16 mouse cellular contexts compared by ENCODE assay signal in the genomic region with DNA sequence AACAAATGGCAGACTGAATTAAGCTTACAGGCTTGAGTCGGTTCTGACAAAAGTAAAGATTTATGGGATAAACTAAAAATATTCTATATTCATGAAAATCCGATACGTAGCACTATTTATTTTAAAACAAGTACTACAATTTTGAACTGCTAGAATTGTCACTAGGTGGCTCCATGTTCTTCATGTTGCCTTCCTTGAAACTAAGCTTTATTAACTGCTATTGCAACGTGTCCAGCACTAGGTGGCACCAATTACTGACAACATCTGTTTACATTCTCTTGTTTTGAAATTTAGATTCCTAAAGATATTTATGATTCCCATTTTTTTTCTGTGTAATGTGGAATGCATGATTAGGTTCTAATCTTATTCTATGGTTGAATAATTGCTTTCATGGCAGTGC.
DNase-seq lines count a peak whose midpoint lies in the region; ATAC-seq and TF ChIP-seq lines count a peak whose summit lies in the region.
"Had no signal": no experiment of that assay in that cellular context is flagged by ENCODE, and none has a peak within 500 bp of the region (broad histone marks: within the 10 kb centered on the region; RNA-seq: fewer than 3 reads in every experiment).

No protein-coding gene starts in this region.

- no peaks in the 10 kb centered on the region for H3K4me1 ChIP-seq in heart, embryonic 11.5 days (ENCODE audit: control insufficient read depth, insufficient read depth, low read length)
- no peaks in the 10 kb centered on the region for H3K4me1 ChIP-seq in lung, embryonic 14.5 days (ENCODE audit: insufficient read depth)
- H3K4me1 ChIP-seq in lung, adult 2 months (ENCODE audit: control insufficient read depth, insufficient read depth, low read length) = no peaks in the 10 kb centered on the region
- H3K4me1 ChIP-seq: heart, embryonic 12.5 days; hindbrain, embryonic 12.5 days; liver, embryonic 13.5 days had no signal

- no peak overlapping the region for H3K4me2 ChIP-seq in heart, embryonic 11.5 days
- H3K4me2 ChIP-seq in lung, embryonic 14.5 days = no peak overlapping the region
- H3K4me2 ChIP-seq: heart, embryonic 12.5 days; hindbrain, embryonic 12.5 days; liver, embryonic 13.5 days had no signal

- WGBS in heart, embryonic 11.5 days (ENCODE audit: insufficient replicate concordance) = 57% methylated on average over 4 of the region's 4 CpGs
- WGBS in lung, embryonic 14.5 days = 67% methylated on average over 4 of the region's 4 CpGs
- WGBS in lung, adult 2 months = 60% methylated on average over 4 of the region's 4 CpGs

- TF ChIP-seq POLR2A in lung, adult 2 months (IDR thresholded peaks at IDR 0.05; ENCODE audit: borderline replicate concordance, extremely low read depth, low read depth, low read length) = no peak

- ATAC-seq in heart, embryonic 11.5 days (replicated peaks; ENCODE audit: insufficient number of reproducible peaks, low FRiP score, low TSS enrichment) = no peak
- no peak for ATAC-seq in lung, embryonic 14.5 days (ENCODE audit: insufficient read depth)
- no peak for ATAC-seq in megakaryocyte-erythroid progenitor cell, adult 5-6 weeks (replicated peaks; ENCODE audit: low FRiP score, low TSS enrichment, poor library complexity, severe bottlenecking)

- H3K9me3 ChIP-seq in heart, embryonic 11.5 days (replicated peaks; ENCODE audit: control insufficient read depth, low read length) = no peaks in the 10 kb centered on the region
- no peaks in the 10 kb centered on the region for H3K9me3 ChIP-seq in lung, embryonic 14.5 days (ENCODE audit: low read depth, low read length)
- H3K9me3 ChIP-seq: G1E; heart, embryonic 12.5 days; hindbrain, embryonic 12.5 days; liver, embryonic 13.5 days had no signal

- no peak overlapping the region for H3K4me3 ChIP-seq in heart, embryonic 11.5 days (ENCODE audit: low read depth, low read length)
- no peak overlapping the region for H3K4me3 ChIP-seq in lung, embryonic 14.5 days (ENCODE audit: low read depth, low read length)
- no peak overlapping the region for H3K4me3 ChIP-seq in lung, adult 2 months (replicated peaks; ENCODE audit: extremely low read depth, low read depth, low read length)
- H3K4me3 ChIP-seq: erythroblast, embryonic 14.5 days; heart, embryonic 12.5 days; hindbrain, embryonic 12.5 days; liver, embryonic 13.5 days had no signal

- H3K27me3 ChIP-seq in heart, embryonic 11.5 days (ENCODE audit: control insufficient read depth, insufficient read depth, low read length) = no peaks in the 10 kb centered on the region
- H3K27me3 ChIP-seq in lung, embryonic 14.5 days (ENCODE audit: insufficient read depth, low read length) = no peaks in the 10 kb centered on the region
- H3K27me3 ChIP-seq: heart, embryonic 12.5 days; hindbrain, embryonic 12.5 days; liver, embryonic 13.5 days had no signal

- TF ChIP-seq CTCF in lung, embryonic 14.5 days (IDR thresholded peaks at IDR 0.05; ENCODE audit: low read depth) = peak; percentile 23; the same call in 1 of the 2 replicates
- no peak for TF ChIP-seq CTCF in lung, adult 2 months (IDR thresholded peaks at IDR 0.05; ENCODE audit: insufficient read depth, low read length)

- no peak overlapping the region for H3K27ac ChIP-seq in heart, embryonic 11.5 days (ENCODE audit: low read depth, low read length)
- no peak overlapping the region for H3K27ac ChIP-seq in lung, embryonic 14.5 days (ENCODE audit: low read depth)
- H3K27ac ChIP-seq: hindbrain, embryonic 12.5 days; liver, embryonic 13.5 days had no signal

- no peak overlapping the region for H3K9ac ChIP-seq in heart, embryonic 11.5 days (ENCODE audit: low read depth, low read length)
- H3K9ac ChIP-seq in lung, embryonic 14.5 days = no peak overlapping the region
- H3K9ac ChIP-seq: heart, embryonic 12.5 days; hindbrain, embryonic 12.5 days; liver, embryonic 13.5 days had no signal

- DNase-seq in adrenal gland, postnatal 14 days = peak; percentile 23
- no peak for DNase-seq in adrenal gland, postnatal 36 days
- peak; percentile 11 for DNase-seq in heart, postnatal 4 days
- DNase-seq in lung, embryonic 14.5 days = peak; percentile 1
- no peak for DNase-seq in lung, adult 2 months
- peak; percentile 5 for DNase-seq in R1 (ENCODE audit: low read depth, low spot score)
- DNase-seq: adrenal gland, postnatal 25 days; cerebellum, adult 2 months; kidney, postnatal 14 days; liver, embryonic 13.5 days had no signal

- no peaks in the 10 kb centered on the region for H3K36me3 ChIP-seq in heart, embryonic 11.5 days (ENCODE audit: control insufficient read depth, insufficient read depth, low read length)
- no peaks in the 10 kb centered on the region for H3K36me3 ChIP-seq in lung, embryonic 14.5 days (ENCODE audit: insufficient read depth)
- H3K36me3 ChIP-seq: G1E; heart, embryonic 12.5 days; hindbrain, embryonic 12.5 days; liver, embryonic 13.5 days had no signal

Comparison
In these comparisons a context has a peak if more than half of its experiments do, and no peak if none do; other contexts are left out.
1. DNase-seq: peak in adrenal gland, postnatal 14 days (single experiment), heart, postnatal 4 days (single experiment), lung, embryonic 14.5 days (single experiment) and R1 (single experiment); none in adrenal gland, postnatal 36 days (0 of 2) and lung, adult 2 months (single experiment).